Mouse (Mus musculus) urinary bladder, postnatal 36 days (tissue): Measurements from ENCODE around the gene Arid5b.
A peak's percentile ranks its signal among the peaks of the same experiment; 100 is the strongest.

Experiments used
- DNase-seq, 2 experiments: peaks; one replicate each; pipeline ENCODE4 v3.0.0; 2022; ENCODE audit warnings: low spot score in 2 of 2, mixed read lengths in 1 of 2

Gene Arid5b

DNA sequence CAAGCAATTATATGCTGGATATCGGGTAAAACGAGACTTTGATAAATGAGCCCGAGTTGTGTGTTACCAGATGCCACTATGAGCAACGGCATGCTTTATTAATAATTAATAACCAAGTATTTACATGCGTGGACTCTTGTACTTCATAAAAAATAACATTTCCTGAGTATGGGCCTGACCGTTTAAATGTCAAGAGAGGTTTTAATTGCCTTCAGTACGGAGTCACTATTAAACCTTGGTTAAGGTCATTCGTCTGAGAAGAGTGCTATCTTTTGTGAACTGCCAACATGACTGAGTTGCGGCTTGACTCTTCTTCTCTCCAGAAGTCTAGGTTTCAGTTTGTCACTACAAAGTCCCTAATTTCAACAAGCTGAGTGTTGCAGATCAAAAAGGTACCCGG, 8.8 kb downstream of the Arid5b start:
- DNase-seq, result no peak

GRCm38 (mm10) chr10:68268629-68269028, 9.9 kb downstream of the Arid5b start:
- no peak for DNase-seq

DNA sequence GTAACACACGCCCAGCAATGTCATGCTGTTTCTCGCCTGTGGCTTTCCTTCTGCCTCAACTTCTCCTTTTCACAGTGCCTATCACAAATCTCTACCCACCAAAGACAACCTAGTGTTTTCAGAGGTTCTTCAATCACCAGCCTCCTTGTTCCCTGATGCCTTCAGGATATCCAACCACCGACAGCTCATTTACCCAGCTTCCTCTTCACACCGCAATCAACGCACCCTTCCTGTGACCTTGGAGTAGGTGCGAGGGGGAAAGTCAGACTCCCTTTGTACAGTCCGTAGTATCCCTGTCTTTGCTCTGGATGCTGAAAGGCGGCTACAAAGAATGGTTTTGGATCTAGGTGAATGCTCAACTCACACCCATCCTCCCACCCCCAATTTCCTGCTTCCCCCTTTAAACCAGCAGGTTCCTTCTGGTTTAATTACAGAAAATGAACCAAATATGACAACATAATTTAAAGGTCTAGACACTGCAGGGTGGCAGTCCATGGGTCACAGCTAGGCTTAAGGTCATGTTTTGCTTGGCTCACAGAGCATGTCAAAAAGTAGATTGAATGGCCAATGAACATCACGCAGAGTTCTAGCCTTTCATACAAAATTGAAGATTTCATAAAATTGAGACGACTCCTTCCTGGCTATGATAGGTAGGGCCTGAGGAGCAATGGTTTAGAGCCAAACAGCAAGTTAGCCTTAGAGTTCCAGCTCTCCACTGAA, 14.4 kb downstream of the Arid5b start:
- no peak for DNase-seq

DNA sequence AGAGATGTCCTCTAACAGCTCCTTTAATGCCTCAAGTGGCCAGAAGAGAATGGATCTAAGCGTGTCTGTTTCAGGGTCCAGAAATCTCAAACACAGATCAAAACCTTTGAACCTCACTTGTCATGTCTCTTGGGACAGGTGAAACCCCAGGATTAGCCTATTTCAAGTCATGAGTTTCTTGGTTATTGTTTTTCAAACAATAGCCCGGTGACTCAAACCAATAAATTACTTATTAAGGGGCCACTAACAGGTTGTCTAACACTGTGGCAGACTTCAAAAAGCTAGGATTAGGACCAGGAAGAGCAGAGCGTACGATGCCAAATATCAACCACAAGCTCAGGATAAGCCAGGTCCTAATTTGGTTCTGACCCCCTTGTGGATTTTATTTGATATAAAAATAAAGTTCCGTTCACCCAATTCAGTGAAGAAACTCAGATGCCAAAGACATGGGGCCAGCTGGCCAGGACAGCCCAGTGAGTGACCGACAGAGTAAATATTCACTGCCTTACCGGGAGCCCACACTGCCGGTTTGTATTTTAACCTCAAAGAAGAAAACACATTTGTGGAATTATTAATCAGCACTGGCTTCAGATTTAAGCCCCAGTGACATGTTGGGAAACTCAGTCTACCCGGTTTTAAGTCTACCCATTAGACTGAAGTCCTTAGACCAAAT, 15.1 kb downstream of the Arid5b start:
- no peak for DNase-seq

DNA sequence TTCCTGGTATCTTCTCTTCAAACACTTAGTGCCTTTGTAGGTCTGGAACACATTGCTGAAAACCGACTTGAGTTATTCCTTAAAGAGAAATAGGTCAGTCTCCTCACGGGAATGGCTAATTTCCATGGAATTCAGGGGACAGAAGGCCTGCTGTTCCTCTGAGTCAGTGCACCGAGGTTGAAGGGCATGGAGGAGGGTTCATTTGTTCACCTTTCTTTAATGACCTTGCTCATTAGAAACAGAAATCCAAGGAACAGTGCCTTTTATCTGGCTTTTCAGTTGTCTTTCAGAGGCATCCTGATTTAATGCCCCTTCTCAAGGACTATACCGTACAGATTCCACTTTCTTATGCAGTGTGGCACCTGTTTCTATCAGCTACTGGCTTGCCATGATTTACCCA, 18.9 kb downstream of the Arid5b start:
- no peak for DNase-seq

DNA sequence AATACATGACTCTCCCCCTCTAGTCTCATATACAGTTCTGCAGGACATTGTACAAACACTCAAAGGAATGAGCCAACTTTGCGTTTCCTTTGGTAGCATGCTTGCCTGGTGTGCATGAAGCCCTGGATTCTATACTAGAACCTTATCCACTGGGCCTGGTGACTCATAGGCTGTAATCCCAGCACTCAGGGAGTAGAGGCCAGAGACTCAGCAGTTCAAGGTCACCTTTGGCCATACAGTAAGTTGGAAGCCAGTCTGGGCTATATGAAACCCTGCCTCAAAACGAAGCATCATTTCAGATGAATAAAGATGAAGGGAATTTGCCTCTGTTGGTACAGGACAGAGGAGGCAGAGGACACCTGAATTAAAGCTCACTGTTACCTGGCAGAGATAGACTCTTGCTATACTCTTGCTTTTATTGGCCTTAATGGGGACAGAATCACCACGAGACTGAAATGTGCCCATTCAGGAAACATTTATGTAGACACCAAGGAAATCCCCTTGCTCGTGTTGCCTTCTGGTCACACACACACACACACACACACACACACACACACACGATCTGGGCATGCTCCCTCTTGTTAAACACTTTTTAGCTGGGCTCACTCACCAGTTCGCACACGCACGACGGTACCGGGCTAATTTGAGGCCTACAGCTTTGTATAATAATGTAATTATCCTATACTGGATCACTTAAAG, 21.0 kb downstream of the Arid5b start:
- no peak for DNase-seq

DNA sequence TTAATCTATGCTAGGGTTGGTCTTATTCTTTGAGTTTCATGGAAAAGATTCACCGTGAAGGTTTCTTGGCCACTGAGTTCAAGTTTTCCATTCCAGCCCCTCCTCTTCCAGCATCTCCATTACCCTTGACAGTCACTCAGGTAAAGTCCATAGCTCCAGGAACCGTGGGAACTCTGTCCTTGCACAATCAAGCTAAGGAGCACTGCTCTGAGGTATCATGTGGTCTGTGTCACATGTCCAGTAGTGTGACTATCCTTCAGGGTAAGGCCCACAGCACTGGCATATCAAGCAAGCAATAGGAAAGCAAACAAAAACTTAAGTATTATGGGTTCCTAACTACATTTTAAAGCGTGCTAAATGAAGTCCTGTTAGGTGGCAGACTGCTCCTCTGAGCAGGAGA, 22.4 kb downstream of the Arid5b start:
- no peak for DNase-seq

- no peak for DNase-seq
These were observed 25.0 kb downstream of the Arid5b start for GRCm38 (mm10) chr10:68253452-68254117.

DNA sequence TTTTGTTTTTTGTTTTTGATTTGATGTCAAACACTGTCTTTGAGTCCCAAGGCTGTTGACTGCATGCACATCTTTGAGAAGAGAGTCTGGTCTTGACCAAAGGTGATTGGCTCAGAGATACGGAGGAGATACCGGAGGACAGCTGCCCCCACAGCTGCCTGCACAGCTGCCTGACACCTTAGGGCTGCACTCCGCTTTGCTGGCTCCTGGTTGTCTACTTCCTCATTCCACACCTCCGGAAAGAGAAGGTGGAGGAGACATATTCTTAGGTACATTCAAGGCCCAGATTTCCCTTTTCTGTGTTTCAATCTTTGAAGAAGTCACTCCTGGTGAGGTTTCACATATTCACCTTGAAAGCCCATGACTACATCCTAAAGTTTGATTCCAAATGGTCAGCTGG, 25.9 kb downstream of the Arid5b start:
- no peak for DNase-seq

DNA sequence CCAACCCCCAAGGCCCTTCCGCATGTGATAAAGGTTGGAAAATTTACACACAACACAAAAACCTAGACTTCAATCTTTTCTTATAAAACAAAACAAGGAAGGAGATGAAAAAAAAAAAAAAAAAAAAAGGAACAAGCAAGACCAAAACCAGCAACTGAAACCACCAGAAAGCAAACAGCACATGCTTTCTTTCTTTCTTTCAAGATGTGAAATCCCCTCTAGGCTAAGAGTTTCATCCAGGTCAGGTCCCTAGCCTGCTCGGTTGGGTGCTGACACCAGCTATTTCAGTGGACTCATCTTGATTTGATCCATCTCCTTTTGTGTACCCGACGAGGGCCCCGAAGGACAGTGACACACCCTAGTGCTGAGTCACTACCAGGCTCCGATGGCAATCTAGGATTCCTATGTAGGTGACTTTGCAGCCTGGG, 29.2 kb downstream of the Arid5b start:
- DNase-seq, result peak in 1 of 2 experiments; percentile 49

DNA sequence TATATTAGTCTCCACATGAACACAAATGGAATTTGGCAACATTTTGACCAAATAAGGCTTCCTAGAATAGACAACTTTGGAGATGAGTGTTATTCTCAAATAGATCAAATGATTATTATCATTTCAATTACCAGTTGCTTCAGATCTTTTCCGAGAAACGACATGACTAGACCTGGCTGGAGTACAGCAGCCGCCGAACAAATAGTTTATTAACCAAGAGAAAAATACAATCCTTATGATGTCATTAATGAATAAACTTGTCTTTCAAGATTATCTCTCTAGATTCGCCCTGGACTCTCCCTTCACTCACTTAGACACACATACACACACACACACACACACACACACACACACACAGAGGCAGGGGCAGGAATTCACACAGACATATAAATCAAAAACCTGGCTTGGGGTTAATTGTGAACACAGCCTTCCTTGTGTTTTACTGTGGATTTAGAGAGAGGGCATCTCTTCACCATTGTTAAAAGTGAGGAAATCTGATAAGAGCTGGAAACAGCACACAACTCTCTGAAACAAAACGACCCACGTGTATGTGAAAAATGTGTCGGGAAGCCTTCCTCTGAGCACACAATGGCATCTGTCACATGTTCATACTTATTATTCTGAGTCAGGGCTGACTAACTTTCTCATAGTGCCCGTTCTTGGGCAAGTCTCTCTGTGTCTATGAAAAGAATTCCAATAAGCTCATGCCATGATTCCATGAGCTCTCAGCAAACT, 30.1 kb downstream of the Arid5b start:
- DNase-seq, result no peak

- DNase-seq, result no peak
These were observed 30.9 kb downstream of the Arid5b start for GRCm38 (mm10) chr10:68247490-68248280.

DNA sequence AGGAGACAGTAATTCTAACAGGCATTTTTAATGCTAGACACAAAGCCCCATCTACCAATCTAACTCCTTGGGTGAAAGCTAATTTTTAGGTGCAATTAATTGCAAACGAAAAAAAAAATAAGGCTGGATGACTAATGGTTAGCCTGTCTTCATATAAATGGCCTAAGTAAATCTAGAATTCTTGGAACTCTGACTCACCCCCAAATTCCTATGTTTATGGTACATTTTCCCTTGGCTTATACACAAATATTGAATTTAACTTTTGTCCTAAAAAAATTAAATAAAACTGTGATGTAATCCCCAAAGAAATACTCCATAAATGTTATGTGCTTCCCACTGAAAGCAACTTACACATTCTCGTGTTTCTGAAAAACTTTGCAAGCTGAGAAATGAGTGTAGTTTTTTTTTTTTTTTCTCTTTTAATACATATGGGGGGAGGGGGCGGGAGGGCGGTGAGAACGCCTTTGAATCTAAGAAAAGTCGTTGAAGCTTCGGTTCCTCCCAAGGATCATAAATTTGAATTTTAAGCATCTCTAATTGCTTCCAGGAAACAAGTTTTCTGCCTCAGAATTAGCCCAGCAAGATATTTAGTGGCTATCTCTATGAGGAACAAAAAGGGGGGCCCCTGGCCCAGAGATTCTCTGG, 31.8 kb downstream of the Arid5b start:
- no peak for DNase-seq

DNA sequence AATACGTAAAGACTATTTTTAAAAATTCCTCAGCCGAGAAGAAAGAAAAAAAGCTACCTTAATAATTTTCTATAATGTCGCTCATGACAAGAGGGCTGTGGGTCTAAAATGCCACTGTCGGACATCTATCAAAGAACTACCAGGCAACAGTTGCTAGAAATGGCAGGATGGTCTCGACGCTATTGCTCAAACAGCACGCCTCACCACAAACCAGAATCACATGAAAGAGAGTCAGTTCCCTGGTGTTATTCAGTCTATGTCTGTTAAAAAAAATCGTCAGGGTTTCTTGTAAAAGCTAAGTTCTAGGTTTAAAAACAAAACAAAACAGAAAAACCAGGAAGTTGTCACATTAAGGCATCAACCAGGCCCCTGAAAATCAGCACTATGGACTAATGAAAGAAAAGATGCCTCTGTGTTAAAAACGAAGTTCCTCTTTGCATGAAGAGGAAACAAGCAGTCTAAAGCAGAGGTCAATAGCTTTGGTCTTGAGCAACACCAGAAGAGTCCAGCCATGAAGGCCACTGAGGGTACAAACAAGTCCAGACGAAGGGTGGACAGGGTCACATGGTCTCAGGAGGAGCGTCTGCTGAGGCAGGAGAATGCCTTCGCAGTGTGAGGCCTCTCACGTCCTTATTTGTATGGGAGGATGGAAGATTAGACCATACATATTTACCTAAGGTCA, 37.6 kb downstream of the Arid5b start:
- no peak for DNase-seq

DNA sequence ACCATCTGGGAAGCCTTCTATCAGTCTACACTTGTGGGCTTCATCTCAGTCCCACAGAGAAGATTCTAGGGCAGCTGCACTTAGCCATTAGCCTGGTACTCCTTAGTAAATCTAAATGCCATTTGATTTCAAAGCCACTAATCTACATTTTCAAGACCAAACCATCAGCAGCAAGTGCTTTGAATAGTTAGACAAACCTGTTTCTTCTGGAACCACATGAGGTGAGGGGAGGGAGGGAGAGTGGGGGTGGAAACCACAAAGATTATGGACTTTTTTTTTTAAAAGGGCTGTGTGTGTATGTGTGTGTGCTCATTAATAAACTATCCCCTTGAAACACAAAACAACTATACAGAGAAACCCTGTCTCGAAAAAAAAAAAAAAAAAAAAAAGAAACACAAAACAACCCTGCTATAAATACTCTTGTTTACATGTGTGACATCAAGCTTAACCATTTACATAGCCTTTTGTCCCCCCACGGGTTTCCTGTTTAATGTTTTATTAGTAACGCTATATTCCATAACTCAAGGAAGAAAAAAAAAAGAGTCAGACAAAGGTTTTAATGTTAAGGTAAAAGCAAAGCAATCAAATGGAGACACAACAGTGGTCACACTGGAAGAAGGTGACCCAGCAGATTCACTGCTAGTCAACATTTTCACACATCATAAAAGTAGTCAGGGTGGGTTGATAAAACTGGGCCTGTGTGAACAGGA, 38.3 kb downstream of the Arid5b start:
- DNase-seq, result no peak

- no peak for DNase-seq
These were observed 39.0 kb downstream of the Arid5b start for GRCm38 (mm10) chr10:68239426-68240070.

DNA sequence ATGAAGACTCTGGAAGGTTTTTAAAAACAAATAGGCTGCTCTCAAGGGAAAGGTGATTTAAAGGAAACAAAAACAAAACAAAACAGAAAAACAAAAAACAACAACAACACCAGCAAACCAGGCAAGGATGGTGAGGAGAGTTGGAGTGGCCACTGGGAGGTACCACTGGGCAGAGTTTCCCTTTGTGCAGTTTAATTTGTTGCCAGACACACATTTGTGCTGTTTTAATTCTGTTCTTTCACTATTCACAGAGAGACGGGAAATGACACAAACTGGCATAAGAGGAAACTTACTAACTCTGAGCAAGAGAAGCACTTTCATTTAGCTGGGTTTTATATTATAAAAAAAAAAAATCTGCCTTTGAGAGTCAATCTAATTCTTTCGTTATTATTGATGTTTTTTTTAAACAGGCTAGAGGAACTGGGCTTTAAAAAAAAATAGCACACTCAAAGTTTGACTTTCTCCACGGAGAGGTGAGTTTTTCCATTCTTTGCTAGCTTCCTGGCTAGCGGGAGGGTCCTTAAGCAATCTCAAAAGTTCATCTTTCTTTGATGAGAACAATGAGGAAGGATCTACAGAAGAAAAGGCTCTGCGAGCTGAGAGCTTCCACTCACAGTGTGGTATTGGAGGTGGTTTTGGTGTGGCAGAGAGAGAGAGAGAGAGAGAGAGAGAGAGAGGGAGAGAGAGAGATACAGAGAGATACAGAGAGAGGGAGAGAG, 39.7 kb downstream of the Arid5b start:
- no peak for DNase-seq

DNA sequence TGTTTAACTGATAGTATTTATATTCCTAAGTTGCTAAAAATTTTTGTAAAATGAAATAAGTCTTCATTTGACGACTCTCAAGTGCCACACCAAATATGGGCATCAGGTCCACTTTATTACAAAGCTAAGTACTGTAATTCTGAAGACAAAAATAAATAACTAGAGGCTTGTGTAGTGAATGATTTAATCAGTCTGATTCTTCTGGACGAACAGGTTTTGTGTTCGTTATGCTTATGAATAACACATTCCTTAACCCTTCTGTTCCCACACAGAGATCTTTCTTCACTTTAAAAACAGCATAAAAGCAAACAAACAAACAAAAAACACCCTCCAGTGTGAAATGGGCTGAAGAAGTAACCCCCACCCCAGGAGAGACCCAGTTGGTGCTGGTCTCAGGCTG, 40.4 kb downstream of the Arid5b start:
- no peak for DNase-seq
